Mouse (Mus musculus) A20 (cell line): ENCODE measurements around the gene Olfr322.
"Not testable (repeated sequence)": the region's sequence is repeated elsewhere in the genome, so short reads cannot be mapped to it uniquely, and the experiment has no call there.

Experiments used
- DNase-seq: peaks from one replicate; pipeline ENCODE4 v3.0.0-alpha.2; 2011; ENCODE audit warnings: low read depth, low spot score

Olfr322 gene

GRCm38 (mm10) chr11:58658596-58658995 is at the start of gene Olfr322:
TSS of gene Olfr322 (plus strand) at chr11:58658782.
- DNase-seq: no peak

GRCm38 (mm10) chr11:58613359-58613758 is 45.2 kb upstream of the Olfr322 start:
- DNase-seq: no peak

- DNase-seq: no peak
Observed at GRCm38 (mm10) chr11:58614526-58614925, 44.1 kb upstream of the Olfr322 start.

GRCm38 (mm10) chr11:58615975-58616374 is 42.6 kb upstream of the Olfr322 start, which contains the start of gene 2210407C18Rik:
TSS of gene 2210407C18Rik (minus strand) at chr11:58616075.
- no peak for DNase-seq

- no peak for DNase-seq
Observed at GRCm38 (mm10) chr11:58618369-58618768, 40.2 kb upstream of the Olfr322 start.

- no peak for DNase-seq
Observed at GRCm38 (mm10) chr11:58618793-58619192, 39.8 kb upstream of the Olfr322 start.

- DNase-seq: no peak
Observed at GRCm38 (mm10) chr11:58626146-58626545, 32.4 kb upstream of the Olfr322 start.

- DNase-seq: no peak
Observed at GRCm38 (mm10) chr11:58630401-58630800, 28.2 kb upstream of the Olfr322 start, which contains the start of gene Olfr323. TSS of gene Olfr323 (minus strand) at chr11:58630501.

GRCm38 (mm10) chr11:58634878-58635277 is 23.7 kb upstream of the Olfr322 start:
- DNase-seq: no peak

GRCm38 (mm10) chr11:58636376-58636977 is 22.1 kb upstream of the Olfr322 start:
- DNase-seq: peak; percentile 60

GRCm38 (mm10) chr11:58638176-58638701 is 20.3 kb upstream of the Olfr322 start:
- DNase-seq: no peak

- DNase-seq: no peak
Observed at GRCm38 (mm10) chr11:58640272-58640867, 18.2 kb upstream of the Olfr322 start, which contains the start of gene Trim58. TSS of gene Trim58 (plus strand) at chr11:58640465.

GRCm38 (mm10) chr11:58641057-58641456 is 17.5 kb upstream of the Olfr322 start:
- DNase-seq: no peak

GRCm38 (mm10) chr11:58641638-58642358 is 16.8 kb upstream of the Olfr322 start:
- DNase-seq: no peak

GRCm38 (mm10) chr11:58643350-58643749 is 15.2 kb upstream of the Olfr322 start:
- peak; percentile 70 for DNase-seq

GRCm38 (mm10) chr11:58655151-58655550 is 3.4 kb upstream of the Olfr322 start:
- no peak for DNase-seq

GRCm38 (mm10) chr11:58669252-58669651 is 10.7 kb downstream of the Olfr322 start:
- peak; percentile 25 for DNase-seq

GRCm38 (mm10) chr11:58671825-58672224 is 13.2 kb downstream of the Olfr322 start:
- no peak for DNase-seq

- DNase-seq: no peak
Observed at GRCm38 (mm10) chr11:58680799-58681198, 22.2 kb downstream of the Olfr322 start, which contains the start of gene Olfr320. TSS of gene Olfr320 (plus strand) at chr11:58681099.

GRCm38 (mm10) chr11:58698862-58699261 is 40.3 kb downstream of the Olfr322 start, which contains the start of gene Olfr319:
TSS of gene Olfr319 (plus strand) at chr11:58699162.
- DNase-seq: no peak

- no peak for DNase-seq
Observed at GRCm38 (mm10) chr11:58709086-58709485, 50.5 kb downstream of the Olfr322 start.

- not testable (repeated sequence) for DNase-seq
Observed at GRCm38 (mm10) chr11:58717723-58718122, 59.1 kb downstream of the Olfr322 start.
